Mouse (Mus musculus) limb, embryonic 10.5 days (tissue): ENCODE results near the gene Thap4. TPM values are rescaled to one million over a fixed set of nuclear protein-coding genes. Genes with fewer than 3 reads are reported as not detected.
A peak's percentile ranks its signal among the peaks of the same experiment; 100 is the strongest.
"Not testable (repeated sequence)": the region's sequence is repeated elsewhere in the genome, so short reads cannot be mapped to it uniquely, and the experiment has no call there.

ENCODE experiments used
- DNase-seq: peaks from one replicate; pipeline ENCODE4 v3.0.0-alpha.2; 2017; ENCODE audit warnings: low spot score
- H3K27ac ChIP-seq: fragments of 300-500 bp; sonication (generic); 2 replicates; pipeline ENCODE4 v1.5.1; 2016; ENCODE audit warnings: mild to moderate bottlenecking
- H3K27me3 ChIP-seq: fragments of 300-500 bp; sonication (generic); 2 replicates; pipeline ENCODE4 v1.6.1; 2016; ENCODE audit warnings: low read depth, mild to moderate bottlenecking; ENCODE audit not compliant: poor library complexity, severe bottlenecking
- H3K36me3 ChIP-seq: fragments of 300-500 bp; sonication (generic); 2 replicates; pipeline ENCODE4 v1.6.1; 2016; ENCODE audit warnings: mild to moderate bottlenecking, moderate library complexity
- H3K4me1 ChIP-seq: fragments of 300-500 bp; sonication (generic); 2 replicates; pipeline ENCODE4 v1.6.1; 2016
- H3K4me3 ChIP-seq: fragments of 300-500 bp; sonication (generic); 2 replicates; pipeline ENCODE4 v1.5.1; 2016; ENCODE audit warnings: mild to moderate bottlenecking, moderate library complexity
- H3K9me3 ChIP-seq: fragments of 300-500 bp; sonication (generic); replicated peaks from 2 replicates; pipeline ENCODE4 v1.6.1; 2016; ENCODE audit warnings: mild to moderate bottlenecking
- WGBS: fragments of 180-500 bp; shearing (Covaris S2); methylation state at CpG from one replicate; pipeline ENCODE4 v1.1.7; 2016; 5-methylcytosine and 5-hydroxymethylcytosine counted together
- polyA plus RNA-seq: library from polyadenylated mRNA; unstranded; fragments of >200 nt; fragmentation: Nextera tagmentation; extraction: Ambion mirVana; gene quantifications from 2 replicates; pipeline ENCODE4 v1.2.1, GENCODE M21; 2016

Gene Thap4
- polyA plus RNA-seq, 1 experiment from 2014 or later, result 54.8 TPM

DNA sequence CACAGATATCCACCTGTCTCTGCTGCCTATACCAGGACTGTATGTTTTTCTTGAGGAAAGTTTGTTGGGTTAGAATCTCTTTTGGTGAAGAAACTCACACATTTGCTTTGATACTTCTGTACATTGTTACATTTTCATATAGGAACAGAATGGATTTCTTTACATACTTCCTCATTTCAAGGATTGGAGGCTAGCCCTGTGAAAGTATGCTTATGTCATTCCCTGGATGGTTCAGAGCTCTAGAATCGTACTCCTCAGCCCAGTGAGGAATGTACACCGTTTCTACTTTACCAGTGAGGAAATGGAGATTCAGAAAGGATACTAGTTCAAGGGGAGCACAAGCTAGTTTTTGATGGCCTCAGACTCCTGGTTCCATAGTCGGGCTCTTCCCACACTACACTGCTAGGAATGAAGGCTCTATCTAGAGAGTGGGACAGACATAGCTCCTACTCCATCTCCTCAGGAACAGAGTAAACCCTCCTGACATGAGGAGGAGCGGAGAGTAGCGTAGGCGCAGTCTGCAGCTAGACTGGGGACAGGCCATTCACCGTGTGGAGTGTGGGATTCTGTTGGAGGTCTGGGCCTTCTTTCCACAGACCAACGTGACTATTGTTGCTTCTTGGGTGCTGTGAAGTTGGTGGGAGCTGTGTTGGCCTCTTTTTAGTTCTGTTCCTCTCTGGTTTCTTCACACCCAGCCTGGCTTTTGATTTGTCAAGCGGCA, 10.4 kb upstream of the Thap4 start:
- 96% methylated on average over 9 of the region's 9 CpGs for WGBS
- Histone ChIP-seq H3K4me3 (no peak overlapping the region), H3K9me3 (no peaks in the 10 kb centered on the region), H3K36me3 (peaks cover 31% of the 10 kb centered on the region), H3K4me1 (no peaks in the 10 kb centered on the region), H3K27me3 (no peaks in the 10 kb centered on the region), H3K27ac (no peak overlapping the region)
- no peak for DNase-seq

DNA sequence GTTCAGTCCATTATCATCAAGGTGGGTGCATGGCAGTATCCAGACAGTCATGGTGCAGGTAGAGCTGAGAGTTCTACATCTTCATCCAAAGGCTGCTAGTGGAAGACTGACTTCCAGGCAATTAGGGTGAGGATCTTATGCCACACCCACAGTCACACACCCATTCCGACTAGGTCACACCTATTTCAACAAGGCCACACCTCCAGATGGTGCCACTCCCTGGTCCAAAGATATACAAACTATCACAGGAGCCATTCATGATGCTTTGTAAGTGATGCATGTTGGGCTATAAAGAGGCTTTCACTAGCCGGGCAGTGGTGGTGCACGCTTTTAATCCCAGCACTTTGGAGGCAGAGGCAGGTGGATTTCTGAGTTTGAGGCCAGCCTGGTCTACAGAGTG, 8.9 kb upstream of the Thap4 start:
- WGBS, result 90% methylated on average over 3 of the region's 3 CpGs

DNA sequence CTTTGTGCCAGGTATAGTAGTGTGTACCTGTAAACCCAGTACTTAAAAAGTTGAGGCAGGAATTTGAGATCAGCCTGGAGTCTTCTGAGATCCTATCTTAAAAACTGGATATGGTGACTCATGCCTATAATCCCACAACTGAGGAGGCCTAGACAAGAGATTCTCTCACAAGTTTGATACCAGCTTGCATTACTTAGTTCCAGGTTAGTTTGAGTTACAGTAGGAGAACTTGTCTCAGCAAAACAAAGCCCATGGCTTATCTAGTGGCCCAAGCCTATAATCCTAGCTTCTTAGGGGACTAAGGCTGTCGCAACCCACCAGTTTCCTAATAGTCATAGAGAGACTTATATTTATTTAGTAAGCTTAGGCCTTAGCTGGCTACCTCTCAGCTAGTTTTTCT, 5.4 kb upstream of the Thap4 start:
- no peak for DNase-seq
- peaks cover 7% of the 10 kb centered on the region; the same call in 1 of the 2 replicates for H3K36me3 ChIP-seq
- no peak overlapping the region for H3K27ac ChIP-seq
- no peak overlapping the region for H3K4me3 ChIP-seq
- no peaks in the 10 kb centered on the region for H3K27me3 ChIP-seq
- H3K4me1 ChIP-seq, result no peaks in the 10 kb centered on the region
- WGBS, result 94% methylated on average over 1 of the region's 1 CpGs
- no peaks in the 10 kb centered on the region for H3K9me3 ChIP-seq

More for the DNA sequence above, 8.9 kb upstream of the Thap4 start:
- not testable (repeated sequence) for H3K9me3 ChIP-seq, H3K4me1 ChIP-seq, H3K27me3 ChIP-seq, H3K27ac ChIP-seq, H3K4me3 ChIP-seq, DNase-seq
- H3K36me3 ChIP-seq, result peaks cover 16% of the 10 kb centered on the region

DNA sequence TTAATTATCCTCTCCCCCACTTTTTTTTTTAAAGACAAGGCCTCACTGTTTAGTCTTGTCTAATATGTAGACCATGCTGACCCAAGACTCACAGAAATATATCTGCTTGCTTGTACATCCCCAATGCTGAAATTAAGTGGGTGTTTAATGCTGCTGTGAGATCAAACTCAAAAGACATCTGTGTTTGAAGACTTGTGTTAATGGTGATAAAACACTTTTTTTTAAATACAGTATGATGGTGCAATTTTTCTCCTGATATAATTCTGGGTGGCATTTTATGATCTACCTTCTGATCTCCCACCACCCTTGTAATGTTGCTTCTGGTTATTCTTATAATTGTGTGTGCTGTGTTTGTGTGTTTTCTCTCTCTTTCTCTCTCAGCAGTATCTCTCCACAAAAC, 1.5 kb upstream of the Thap4 start:
- Histone ChIP-seq H3K27me3 (no peaks in the 10 kb centered on the region), H3K4me1 (peaks cover 12% of the 10 kb centered on the region), H3K9me3 (no peaks in the 10 kb centered on the region), H3K27ac (no peak overlapping the region), H3K36me3 (peaks cover 7% of the 10 kb centered on the region; the same call in 1 of the 2 replicates), H3K4me3 (no peak overlapping the region; the same call in 1 of the 2 replicates)
- DNase-seq, result no peak

DNA sequence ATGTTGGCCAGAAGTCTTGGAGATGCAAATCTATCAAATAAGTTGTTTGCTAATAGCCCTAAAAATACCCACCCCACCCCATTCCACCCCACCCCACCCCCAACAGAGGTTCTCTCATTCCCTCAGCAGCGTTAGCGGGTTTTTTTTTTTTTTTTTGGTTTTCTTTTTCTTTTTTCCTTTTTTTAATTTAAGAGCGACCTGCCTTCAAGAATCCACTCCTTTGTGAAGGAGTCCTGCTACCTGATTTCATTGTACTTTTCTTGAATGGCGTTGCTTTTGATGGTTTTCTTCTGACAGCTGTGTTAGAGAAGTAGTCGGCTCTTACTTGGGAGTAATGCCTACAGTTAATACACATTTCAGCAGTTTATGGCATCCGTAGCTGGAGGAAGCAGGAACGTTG, 954 bp upstream of the Thap4 start:
- Histone ChIP-seq H3K4me1 (peaks cover 12% of the 10 kb centered on the region), H3K27me3 (no peaks in the 10 kb centered on the region), H3K27ac (peak overlapping the region; percentile 94), H3K36me3 (peaks cover 6% of the 10 kb centered on the region), H3K9me3 (no peaks in the 10 kb centered on the region), H3K4me3 (peak overlapping the region; percentile 98)
- DNase-seq, result no peak
- WGBS, result 37% methylated on average over 7 of the region's 7 CpGs

DNA sequence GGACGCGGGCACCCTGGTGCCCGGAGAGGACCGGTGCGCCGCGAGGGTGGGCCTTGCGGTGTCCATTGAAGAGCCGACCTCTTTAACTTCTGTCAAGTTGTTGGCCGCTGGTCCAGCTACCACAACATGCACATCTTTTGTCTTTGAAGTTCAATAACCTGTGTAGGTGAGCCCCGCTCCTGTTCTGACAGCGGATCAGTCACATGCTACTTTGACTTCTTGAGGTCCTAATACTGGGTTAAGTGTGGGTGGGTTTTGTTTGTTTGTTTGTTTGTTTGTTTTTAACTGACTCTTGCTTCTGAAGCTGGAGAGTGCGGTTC, 587 bp upstream of the Thap4 start:
- DNase-seq, result no peak
- Histone ChIP-seq H3K4me1 (peaks cover 12% of the 10 kb centered on the region), H3K36me3 (peaks cover 10% of the 10 kb centered on the region), H3K27ac (peak overlapping the region; percentile 94), H3K9me3 (no peaks in the 10 kb centered on the region), H3K4me3 (peak overlapping the region; percentile 98), H3K27me3 (no peaks in the 10 kb centered on the region)
- 1% methylated on average over 13 of the region's 13 CpGs for WGBS

DNA sequence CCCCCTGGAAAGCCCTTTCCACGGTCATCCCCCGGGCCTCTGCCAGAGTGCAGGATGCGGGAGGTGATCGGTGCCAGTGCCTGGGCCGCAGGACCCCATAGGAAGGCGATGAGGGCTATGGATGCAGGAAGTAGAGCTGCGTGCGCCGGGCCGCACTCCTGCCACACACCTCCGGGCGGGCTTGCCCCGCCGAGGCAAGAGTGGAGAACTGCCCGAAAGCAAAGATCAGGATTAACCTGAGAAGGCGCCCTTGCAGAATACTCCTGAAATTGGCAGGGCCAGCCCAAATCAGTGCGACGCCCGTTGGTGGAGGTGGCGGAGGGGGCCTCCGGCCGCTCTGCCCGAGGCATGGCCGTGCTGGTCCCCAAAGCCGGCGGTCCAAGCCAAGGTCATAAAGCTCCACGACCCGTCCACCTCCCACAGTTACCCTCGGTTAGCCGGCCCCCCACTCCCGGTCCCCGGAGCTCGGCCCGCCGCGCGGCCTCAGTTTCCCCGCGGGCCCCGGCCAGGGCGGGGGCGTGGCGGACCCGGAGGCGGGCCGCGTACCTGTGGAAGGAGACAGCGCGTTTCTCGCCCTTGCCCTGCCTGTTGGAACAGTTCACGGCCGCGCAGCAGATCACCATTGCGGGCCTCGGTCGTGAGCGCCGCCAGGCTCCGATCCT, 622 bp downstream of the Thap4 start:
- WGBS, result under 1% methylated on average over 59 of the region's 59 CpGs

DNA sequence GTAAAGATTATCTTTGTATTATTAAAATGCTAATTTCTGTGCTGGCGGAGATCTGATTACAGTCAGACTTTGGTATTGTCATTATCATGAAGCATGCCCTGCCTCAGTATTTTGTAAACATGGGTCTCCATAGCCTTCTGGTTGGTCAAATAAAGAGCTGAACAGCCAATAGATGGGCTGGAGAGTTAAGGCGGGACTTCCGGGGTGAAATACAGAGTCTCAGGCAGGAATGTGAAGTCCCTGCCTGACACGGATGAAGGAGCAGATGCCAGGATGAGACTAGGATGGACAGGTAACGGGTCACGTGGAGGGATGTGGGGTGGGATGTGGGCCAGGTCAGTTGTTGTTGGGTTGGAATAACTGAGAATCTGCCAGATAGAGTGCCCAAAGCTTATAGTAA, 3.4 kb downstream of the Thap4 start, which contains the start of gene Atg4b:
Gene Atg4b, plus strand, starts transcription at position 211 of the 400 bp plus-strand sequence.
- 87% methylated on average over 6 of the region's 6 CpGs for WGBS
- no peak for DNase-seq
- H3K4me3 ChIP-seq, result no peak within 1 kb of the TSS
- H3K9me3 ChIP-seq, result no peaks in the 10 kb centered on the region
- H3K36me3 ChIP-seq, result peaks cover 30% of the 10 kb centered on the region
- peaks cover 12% of the 10 kb centered on the region for H3K4me1 ChIP-seq
- H3K27me3 ChIP-seq, result no peaks in the 10 kb centered on the region
- H3K27ac ChIP-seq, result no peak within 1 kb of the TSS

More for the DNA sequence above, 622 bp downstream of the Thap4 start:
- Histone ChIP-seq H3K4me1 (peaks cover 12% of the 10 kb centered on the region), H3K27ac (peak overlapping the region; percentile 94), H3K9me3 (no peaks in the 10 kb centered on the region), H3K27me3 (no peaks in the 10 kb centered on the region), H3K36me3 (peaks cover 22% of the 10 kb centered on the region), H3K4me3 (peak overlapping the region; percentile 98)
- peak; percentile 77 for DNase-seq

DNA sequence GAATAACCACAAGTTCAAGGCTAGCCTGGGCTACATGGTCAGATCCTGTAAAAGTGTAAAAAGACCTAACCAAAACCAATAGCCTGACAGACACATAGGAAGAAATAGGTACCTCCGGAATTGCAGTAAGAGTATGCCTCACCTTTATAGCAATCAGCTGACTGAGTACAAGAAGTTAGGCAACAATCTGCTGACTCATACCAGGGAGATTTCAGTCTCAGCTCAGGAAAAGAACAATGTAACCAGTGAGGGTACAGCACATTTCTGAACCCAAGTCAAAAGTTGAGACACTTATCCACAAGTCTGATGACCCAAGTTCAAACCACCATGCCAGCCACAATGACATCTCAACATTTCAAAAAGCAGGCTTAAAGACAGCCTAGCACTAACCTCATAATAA, 6.1 kb downstream of the Thap4 start:
- DNase-seq, result no peak
- 100% methylated on average over 1 of the region's 1 CpGs for WGBS
- H3K27me3 ChIP-seq, result no peaks in the 10 kb centered on the region
- H3K27ac ChIP-seq, result no peak overlapping the region
- no peaks in the 10 kb centered on the region for H3K9me3 ChIP-seq
- peaks cover 52% of the 10 kb centered on the region for H3K36me3 ChIP-seq
- H3K4me1 ChIP-seq, result peaks cover 8% of the 10 kb centered on the region
- no peak overlapping the region for H3K4me3 ChIP-seq

DNA sequence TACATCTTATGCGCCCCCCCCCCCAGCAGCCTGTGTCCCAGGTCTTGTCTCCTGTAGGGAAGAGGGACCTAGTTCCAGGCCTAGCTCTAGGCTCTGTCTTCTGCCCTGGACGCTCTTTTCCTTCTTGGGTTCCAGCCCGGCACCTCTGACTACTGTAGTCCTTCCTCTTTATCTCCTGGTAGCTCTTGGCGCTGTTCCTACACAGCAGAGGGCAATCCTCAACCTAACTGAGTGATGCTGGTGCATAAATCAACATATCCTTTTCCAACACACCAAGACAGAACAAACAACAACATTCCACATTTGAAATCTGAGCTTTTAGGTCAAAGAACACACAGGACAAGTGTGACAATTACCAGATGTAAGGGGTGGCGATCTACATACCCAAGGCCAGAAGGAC, 8.5 kb downstream of the Thap4 start:
- Histone ChIP-seq H3K9me3 (no peaks in the 10 kb centered on the region), H3K36me3 (peaks cover 64% of the 10 kb centered on the region), H3K4me3 (no peak overlapping the region), H3K27me3 (no peaks in the 10 kb centered on the region), H3K4me1 (no peaks in the 10 kb centered on the region), H3K27ac (no peak overlapping the region)
- no peak for DNase-seq
- 85% methylated on average over 5 of the region's 5 CpGs for WGBS

DNA sequence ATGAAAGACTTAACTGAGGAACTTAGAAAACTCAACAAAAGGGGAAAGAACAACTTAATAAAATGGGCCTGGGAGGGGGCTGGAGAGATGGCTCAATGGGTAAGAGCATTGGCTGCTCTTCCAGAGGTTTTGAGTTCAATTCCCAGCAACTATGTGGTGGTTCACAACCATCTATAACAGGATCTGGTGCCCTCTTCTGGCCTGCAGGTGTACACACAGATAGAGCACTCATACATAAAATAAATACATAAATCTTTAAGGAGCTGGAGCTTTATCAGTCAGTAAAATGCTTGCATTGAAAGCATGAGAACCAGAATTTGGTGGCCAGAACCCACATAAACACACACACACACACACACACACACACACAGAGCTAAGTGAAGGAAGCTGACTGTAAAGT, 11.8 kb downstream of the Thap4 start:
- no peak for DNase-seq
- no peak overlapping the region for H3K4me3 ChIP-seq
- H3K4me1 ChIP-seq, result no peaks in the 10 kb centered on the region
- H3K36me3 ChIP-seq, result peaks cover 39% of the 10 kb centered on the region
- H3K9me3 ChIP-seq, result no peaks in the 10 kb centered on the region
- no peaks in the 10 kb centered on the region for H3K27me3 ChIP-seq
- H3K27ac ChIP-seq, result no peak overlapping the region

DNA sequence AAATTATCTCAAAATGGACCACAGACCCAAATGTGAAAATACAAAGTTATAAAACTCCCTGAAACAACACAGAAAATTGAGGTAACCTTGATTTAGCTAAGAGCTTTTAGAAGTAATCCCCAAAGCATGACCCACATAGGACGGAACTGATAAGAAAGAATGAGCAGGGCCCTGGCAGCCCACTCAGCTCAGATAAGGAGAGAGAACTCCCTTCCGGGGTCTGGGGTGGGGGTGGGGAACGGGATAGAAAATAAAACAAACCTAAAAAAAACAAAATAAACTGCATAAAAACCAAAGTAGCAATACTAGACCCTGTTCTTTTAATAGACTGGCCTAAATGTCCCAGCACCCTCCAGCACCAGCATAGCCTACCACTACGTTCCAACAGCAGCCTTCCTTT, 12.7 kb downstream of the Thap4 start:
- H3K27ac ChIP-seq, result no peak overlapping the region
- WGBS, result 86% methylated on average over 4 of the region's 4 CpGs
- no peak for DNase-seq
- no peaks in the 10 kb centered on the region for H3K4me1 ChIP-seq
- H3K9me3 ChIP-seq, result no peaks in the 10 kb centered on the region
- H3K36me3 ChIP-seq, result peaks cover 39% of the 10 kb centered on the region
- no peaks in the 10 kb centered on the region for H3K27me3 ChIP-seq
- H3K4me3 ChIP-seq, result no peak overlapping the region

DNA sequence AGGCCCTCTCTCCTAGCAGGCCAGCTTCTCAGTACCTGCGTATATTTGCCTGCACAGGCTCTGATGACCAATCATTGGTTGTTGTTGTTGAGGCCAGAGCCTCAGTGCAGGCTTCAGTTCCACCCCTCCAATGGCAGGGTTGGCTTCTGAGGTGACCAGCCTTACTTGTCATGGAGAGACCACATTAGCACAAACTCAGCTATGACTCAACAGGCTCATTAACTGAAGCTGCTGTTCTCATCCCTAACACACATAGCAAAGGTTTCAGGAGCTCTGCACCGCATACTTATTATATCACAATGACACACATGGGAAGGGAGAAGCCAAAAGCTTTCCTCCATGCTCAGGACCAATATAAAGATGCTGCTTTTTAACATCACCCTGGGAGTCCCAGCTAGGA, 14.0 kb downstream of the Thap4 start:
- no peaks in the 10 kb centered on the region for H3K27me3 ChIP-seq
- H3K36me3 ChIP-seq, result peaks cover 31% of the 10 kb centered on the region
- H3K4me3 ChIP-seq, result no peak overlapping the region
- H3K27ac ChIP-seq, result no peak overlapping the region
- H3K9me3 ChIP-seq, result no peaks in the 10 kb centered on the region
- WGBS, result 95% methylated on average over 2 of the region's 2 CpGs
- H3K4me1 ChIP-seq, result no peaks in the 10 kb centered on the region
- no peak for DNase-seq
